Mouse (Mus musculus) gastrocnemius, adult 8-10 months (tissue): ENCODE data around the gene Tpm1. TPM values are rescaled to one million over a fixed set of nuclear protein-coding genes. Genes with fewer than 3 reads are reported as not detected.
A peak's percentile ranks its signal among the peaks of the same experiment; 100 is the strongest.

ENCODE experiments used
- DNase-seq, 2 experiments: peaks; one replicate each; pipeline ENCODE4 v3.0.0; 2022; ENCODE audit warnings: low spot score in 2 of 2
- total RNA-seq, 4 experiments: library from RNA; stranded (reverse); gene quantifications; 2 replicates each; pipeline ENCODE4 v1.2.4; 2022

Gene Tpm1
- total RNA-seq, 4 experiments from 2014 or later = 24,112 to 28,307 (median 24,365) TPM

GRCm38 (mm10) chr9:67028133-67028724 lies 21.0 kb downstream of the Tpm1 start:
- no peak for DNase-seq

GRCm38 (mm10) chr9:67026890-67027289 lies 22.3 kb downstream of the Tpm1 start:
- no peak for DNase-seq

GRCm38 (mm10) chr9:67026061-67026460 lies 23.1 kb downstream of the Tpm1 start:
- DNase-seq = peak in 1 of 2 experiments; percentile 52

GRCm38 (mm10) chr9:67024889-67025692 lies 24.1 kb downstream of the Tpm1 start:
- peak; percentile 54 to 63 for DNase-seq

GRCm38 (mm10) chr9:67023371-67023770 lies 25.8 kb downstream of the Tpm1 start:
- DNase-seq = no peak

GRCm38 (mm10) chr9:67020063-67020462 lies 29.1 kb downstream of the Tpm1 start:
- no peak for DNase-seq

GRCm38 (mm10) chr9:67013501-67013900 lies 35.7 kb downstream of the Tpm1 start:
- no peak for DNase-seq

- DNase-seq = peak; percentile 82 to 87
Measured at GRCm38 (mm10) chr9:67012470-67012869, 36.7 kb downstream of the Tpm1 start.

- no peak for DNase-seq
Measured at GRCm38 (mm10) chr9:67011483-67011882, 37.7 kb downstream of the Tpm1 start.

GRCm38 (mm10) chr9:67008781-67009180 lies 40.4 kb downstream of the Tpm1 start:
- DNase-seq = no peak

GRCm38 (mm10) chr9:67006376-67006775 lies 42.8 kb downstream of the Tpm1 start:
- DNase-seq = no peak

GRCm38 (mm10) chr9:67005161-67005742 lies 44.0 kb downstream of the Tpm1 start:
- DNase-seq = no peak

GRCm38 (mm10) chr9:67003656-67004055 lies 45.5 kb downstream of the Tpm1 start:
- DNase-seq = no peak

GRCm38 (mm10) chr9:67003156-67003555 lies 46.0 kb downstream of the Tpm1 start:
- DNase-seq = no peak

- DNase-seq = no peak
Measured at GRCm38 (mm10) chr9:67001506-67001905, 47.7 kb downstream of the Tpm1 start.

- DNase-seq = peak; percentile 64 to 67
Measured at GRCm38 (mm10) chr9:67001050-67001449, 48.2 kb downstream of the Tpm1 start.

- DNase-seq = no peak
Measured at GRCm38 (mm10) chr9:66999698-67000097, 49.5 kb downstream of the Tpm1 start.

GRCm38 (mm10) chr9:66991750-66992410 lies 57.3 kb downstream of the Tpm1 start:
- no peak for DNase-seq

GRCm38 (mm10) chr9:66991021-66991749 lies 58.0 kb downstream of the Tpm1 start:
- no peak for DNase-seq

GRCm38 (mm10) chr9:66990046-66990445 lies 59.2 kb downstream of the Tpm1 start:
- DNase-seq = no peak

- DNase-seq = no peak
Measured at GRCm38 (mm10) chr9:66989581-66989980, 59.6 kb downstream of the Tpm1 start.
